Comparison of ENCODE assay signal across 9 mouse cellular contexts in the genomic region with DNA sequence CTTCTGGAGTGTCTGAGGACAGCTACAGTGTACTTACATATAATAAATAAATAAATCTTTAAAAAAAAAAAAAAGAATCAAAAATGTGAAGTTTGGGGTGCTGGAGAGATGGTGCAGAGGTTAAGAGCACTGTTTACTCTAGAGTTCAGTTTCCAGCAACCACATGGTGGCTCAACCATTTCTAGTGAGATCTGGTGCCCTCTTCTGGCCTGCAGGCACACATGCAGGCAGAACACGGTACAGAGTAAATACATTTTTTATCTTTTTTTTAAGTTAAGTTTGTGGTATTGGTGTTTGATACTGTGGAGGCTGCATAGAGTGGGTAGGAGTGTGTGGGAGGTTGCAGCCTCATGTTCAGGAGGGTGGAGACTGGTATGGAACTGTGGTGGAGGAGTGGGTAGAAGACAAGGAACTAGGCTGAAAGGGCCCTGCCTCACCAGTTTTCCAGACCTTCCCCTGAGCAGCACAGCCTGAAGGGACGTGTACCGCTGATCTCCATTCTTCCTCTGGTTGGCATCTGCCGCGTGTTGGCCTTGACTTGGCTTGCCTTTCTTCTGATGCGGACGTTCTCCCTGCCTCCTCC. TPM values are rescaled to one million over a fixed set of nuclear protein-coding genes. Genes with fewer than 3 reads are reported as not detected.
A peak's percentile ranks its signal among the peaks of the same experiment; 100 is the strongest.
DNase-seq lines count a peak whose midpoint lies in the region; ATAC-seq lines count a peak whose summit lies in the region.
"Had no signal": no experiment of that assay in that cellular context is flagged by ENCODE, and none has a peak within 500 bp of the region (broad histone marks: within the 10 kb centered on the region; RNA-seq: fewer than 3 reads in every experiment).

No protein-coding gene starts in this region.

- no peak overlapping the region for H3K4me3 ChIP-seq in kidney, embryonic 16.5 days (ENCODE audit: low read length)
- H3K4me3 ChIP-seq in embryonic facial prominence, embryonic 15.5 days (replicated peaks), result no peak overlapping the region
- H3K4me3 ChIP-seq: embryonic facial prominence, embryonic 13.5 days had no signal

- H3K9me3 ChIP-seq in kidney, embryonic 16.5 days (ENCODE audit: low read length), result no peaks in the 10 kb centered on the region
- no peaks in the 10 kb centered on the region for H3K9me3 ChIP-seq in embryonic facial prominence, embryonic 15.5 days (replicated peaks)
- H3K9me3 ChIP-seq: embryonic facial prominence, embryonic 13.5 days had no signal

- 0 out of 2 replicates have a peak, but pooled peaks have one; percentile 35 for ATAC-seq in kidney, embryonic 16.5 days (ENCODE audit: low FRiP score, low TSS enrichment)
- peak; percentile 34; the same call in 1 of the 2 replicates for ATAC-seq in embryonic facial prominence, embryonic 15.5 days (ENCODE audit: insufficient number of reproducible peaks, low FRiP score, low TSS enrichment, low read depth)
- ATAC-seq in monocyte, adult 5-6 weeks (replicated peaks; ENCODE audit: insufficient number of reproducible peaks, low FRiP score, low TSS enrichment, poor library complexity, severe bottlenecking), result no peak
- ATAC-seq in frontal cortex, adult (ENCODE audit: low TSS enrichment), result no peak

- no peaks in the 10 kb centered on the region for H3K4me1 ChIP-seq in kidney, embryonic 16.5 days (ENCODE audit: insufficient read depth, low read length)
- H3K4me1 ChIP-seq in embryonic facial prominence, embryonic 15.5 days, result no peaks in the 10 kb centered on the region
- H3K4me1 ChIP-seq: embryonic facial prominence, embryonic 13.5 days had no signal

- no peak overlapping the region for H3K9ac ChIP-seq in kidney, embryonic 16.5 days (replicated peaks; ENCODE audit: low read length)
- no peak overlapping the region for H3K9ac ChIP-seq in embryonic facial prominence, embryonic 15.5 days
- H3K9ac ChIP-seq: embryonic facial prominence, embryonic 13.5 days had no signal

- no peaks in the 10 kb centered on the region for H3K27me3 ChIP-seq in kidney, embryonic 16.5 days (ENCODE audit: insufficient read depth, low read length)
- no peaks in the 10 kb centered on the region for H3K27me3 ChIP-seq in embryonic facial prominence, embryonic 15.5 days
- H3K27me3 ChIP-seq: embryonic facial prominence, embryonic 13.5 days had no signal

- H3K36me3 ChIP-seq in kidney, embryonic 16.5 days (ENCODE audit: insufficient read depth, low read length), result peaks cover 68% of the 10 kb centered on the region
- H3K36me3 ChIP-seq in embryonic facial prominence, embryonic 15.5 days, result peaks cover 82% of the 10 kb centered on the region

- WGBS in kidney, embryonic 16.5 days, result 84% methylated on average over 7 of the region's 7 CpGs
- WGBS in embryonic facial prominence, embryonic 15.5 days, result 74% methylated on average over 7 of the region's 7 CpGs

- H3K27ac ChIP-seq in kidney, embryonic 16.5 days (ENCODE audit: low read length), result no peak overlapping the region
- no peak overlapping the region for H3K27ac ChIP-seq in embryonic facial prominence, embryonic 15.5 days (replicated peaks)
- H3K27ac ChIP-seq: embryonic facial prominence, embryonic 13.5 days had no signal

- no peak overlapping the region for H3K4me2 ChIP-seq in kidney, embryonic 16.5 days (replicated peaks; ENCODE audit: low read depth, low read length)
- no peak overlapping the region for H3K4me2 ChIP-seq in embryonic facial prominence, embryonic 15.5 days (replicated peaks)
- H3K4me2 ChIP-seq: embryonic facial prominence, embryonic 13.5 days had no signal

- DNase-seq in kidney, adult 8-10 months, result no peak
- DNase-seq in MN1 (ENCODE audit: low spot score), result peak; percentile 34
- peak; percentile 37 for DNase-seq in mesoderm, embryonic 11.5 days (ENCODE audit: low read depth, low spot score)
- no peak for DNase-seq in layer of hippocampus, postnatal 10 days (ENCODE audit: low spot score in 2 of 2)

RNA-seq across cellular contexts. Expression of a gene that starts 6.1 kb away (rescaled TPM):
- polyA plus RNA-seq in kidney, embryonic 16.5 days (2015; fragmentation: Nextera tagmentation; extraction: Ambion mirVana), result 0.09 TPM in 1 of 2 replicates, not detected in the other
- polyA plus RNA-seq in embryonic facial prominence, embryonic 15.5 days (2015; fragmentation: Nextera tagmentation; extraction: Ambion mirVana), result 0.13 and 0.29 TPM in 2 replicates
- 0.29 to 0.43 TPM in 2 of 3 replicates, not detected in the other for total RNA-seq in monocyte, adult 5-6 weeks (2017)
- 1 to 10 TPM in 1 of 2 experiments, under 1 TPM in 1; 0.36 to 1.5 TPM for total RNA-seq in layer of hippocampus, postnatal 10 days (2021)
- polyA plus RNA-seq: embryonic facial prominence, embryonic 13.5 days had no signal

RNA-seq across cellular contexts. Expression of a gene that starts 11.3 kb away (rescaled TPM):
- 0.99 and 1.4 TPM in 2 replicates for polyA plus RNA-seq in kidney, embryonic 16.5 days (2015; fragmentation: Nextera tagmentation; extraction: Ambion mirVana)
- 1.8 and 2.0 TPM in 2 replicates for polyA plus RNA-seq in embryonic facial prominence, embryonic 15.5 days (2015; fragmentation: Nextera tagmentation; extraction: Ambion mirVana)
- 0.87 TPM in 1 of 3 replicates, not detected in the others for total RNA-seq in monocyte, adult 5-6 weeks (2017)
- total RNA-seq in layer of hippocampus, postnatal 10 days (2021), result 1 to 10 TPM; 1.5 to 1.9 TPM

RNA-seq across cellular contexts. Expression of a gene that starts 11.5 kb away (rescaled TPM):
- polyA plus RNA-seq in kidney, embryonic 16.5 days (2015; fragmentation: Nextera tagmentation; extraction: Ambion mirVana), result 34.4 and 37.5 TPM in 2 replicates
- 31.6 and 37.4 TPM in 2 replicates for polyA plus RNA-seq in embryonic facial prominence, embryonic 15.5 days (2015; fragmentation: Nextera tagmentation; extraction: Ambion mirVana)
- total RNA-seq in monocyte, adult 5-6 weeks (2017), result 10.8 to 18.4 TPM (median 13.2 TPM) in 3 replicates
- 10 to 100 TPM; 23.2 to 23.6 TPM for total RNA-seq in layer of hippocampus, postnatal 10 days (2021)

RNA-seq across cellular contexts. Expression of a gene that starts 11.5 kb away (rescaled TPM):
- 32.7 and 34.1 TPM in 2 replicates for polyA plus RNA-seq in kidney, embryonic 16.5 days (2015; fragmentation: Nextera tagmentation; extraction: Ambion mirVana)
- 28.6 and 29.5 TPM in 2 replicates for polyA plus RNA-seq in embryonic facial prominence, embryonic 15.5 days (2015; fragmentation: Nextera tagmentation; extraction: Ambion mirVana)
- total RNA-seq in monocyte, adult 5-6 weeks (2017), result 13.5 to 24.5 TPM (median 15.9 TPM) in 3 replicates
- 10 to 100 TPM; 44.6 to 45.4 TPM for total RNA-seq in layer of hippocampus, postnatal 10 days (2021)

RNA-seq across cellular contexts. Expression of a gene that starts 24.7 kb away (rescaled TPM):
- 1.0 and 1.2 TPM in 2 replicates for polyA plus RNA-seq in kidney, embryonic 16.5 days (2015; fragmentation: Nextera tagmentation; extraction: Ambion mirVana)
- 13.2 and 19.4 TPM in 2 replicates for polyA plus RNA-seq in embryonic facial prominence, embryonic 15.5 days (2015; fragmentation: Nextera tagmentation; extraction: Ambion mirVana)
- total RNA-seq in monocyte, adult 5-6 weeks (2017), result not detected in 3 replicates
- not detected for total RNA-seq in layer of hippocampus, postnatal 10 days (2021)

Comparison
In these comparisons a context has a peak if more than half of its experiments do, and no peak if none do; other contexts are left out.
1. ATAC-seq: peak in kidney, embryonic 16.5 days (single experiment) and embryonic facial prominence, embryonic 15.5 days (single experiment); none in monocyte, adult 5-6 weeks (single experiment) and frontal cortex, adult (single experiment).
2. DNase-seq: peak in MN1 (single experiment) and mesoderm, embryonic 11.5 days (single experiment); none in kidney, adult 8-10 months (0 of 2) and layer of hippocampus, postnatal 10 days (0 of 2).